Mouse (Mus musculus) heart, embryonic 16.5 days (tissue): ENCODE data around the gene Cacna1d. TPM values are rescaled to one million over a fixed set of nuclear protein-coding genes. Genes with fewer than 3 reads are reported as not detected.

Experiments
- ATAC-seq: fragments of 200-750 bp; cut with Nextera tagmentation; replicated peaks from 2 replicates; pipeline ENCODE4 v1.8.0; 2017; ENCODE audit warnings: moderate number of reproducible peaks; ENCODE audit not compliant: insufficient read depth, low FRiP score; ENCODE audit errors: extremely low read depth
- H3K27ac ChIP-seq: fragments of 300-500 bp; sonication (generic); 2 replicates; pipeline ENCODE4 v1.5.1; 2014; ENCODE audit warnings: mild to moderate bottlenecking, low read length, control low read depth, moderate library complexity
- H3K27me3 ChIP-seq: fragments of 300-500 bp; sonication (generic); 2 replicates; pipeline ENCODE4 v1.6.1; 2014; ENCODE audit warnings: low read length, mixed read lengths; ENCODE audit not compliant: control insufficient read depth, insufficient read depth
- H3K36me3 ChIP-seq: fragments of 300-500 bp; sonication (generic); 2 replicates; pipeline ENCODE4 v1.6.1; 2014; ENCODE audit not compliant: control insufficient read depth, insufficient read depth
- H3K4me1 ChIP-seq: fragments of 300-500 bp; sonication (generic); 2 replicates; pipeline ENCODE4 v1.6.1; 2014; ENCODE audit warnings: low read length, mixed read lengths; ENCODE audit not compliant: control insufficient read depth, insufficient read depth
- H3K4me2 ChIP-seq: fragments of 300-500 bp; sonication (generic); 2 replicates; pipeline ENCODE4 v1.6.1; 2014; ENCODE audit warnings: low read depth, mild to moderate bottlenecking, control low read depth, low read length
- H3K4me3 ChIP-seq: fragments of 300-500 bp; sonication (generic); 2 replicates; pipeline ENCODE4 v1.5.1; 2014; ENCODE audit warnings: mild to moderate bottlenecking, control low read depth, low read length
- H3K9ac ChIP-seq: fragments of 300-500 bp; sonication (generic); 2 replicates; pipeline ENCODE4 v1.6.1; 2014; ENCODE audit warnings: low read length, control low read depth
- H3K9me3 ChIP-seq: fragments of 300-500 bp; sonication (generic); replicated peaks from 2 replicates; pipeline ENCODE4 v1.6.1; 2016; ENCODE audit warnings: low read length; ENCODE audit not compliant: control insufficient read depth
- WGBS: fragments of 180-500 bp; shearing (Covaris S2); extraction: QIAGEN DNeasy Blood & Tissue Kit; methylation state at CpG from one replicate; pipeline ENCODE4 v1.1.7; 2014; 5-methylcytosine and 5-hydroxymethylcytosine counted together
- polyA plus RNA-seq: library from polyadenylated mRNA; unstranded; fragments of >200 nt; fragmentation: Nextera tagmentation; extraction: Ambion mirVana; gene quantifications from 2 replicates; pipeline ENCODE4 v1.2.1, GENCODE M21; 2015

Cacna1d gene
- polyA plus RNA-seq, 1 experiment from 2014 or later: 4.9 TPM

DNA sequence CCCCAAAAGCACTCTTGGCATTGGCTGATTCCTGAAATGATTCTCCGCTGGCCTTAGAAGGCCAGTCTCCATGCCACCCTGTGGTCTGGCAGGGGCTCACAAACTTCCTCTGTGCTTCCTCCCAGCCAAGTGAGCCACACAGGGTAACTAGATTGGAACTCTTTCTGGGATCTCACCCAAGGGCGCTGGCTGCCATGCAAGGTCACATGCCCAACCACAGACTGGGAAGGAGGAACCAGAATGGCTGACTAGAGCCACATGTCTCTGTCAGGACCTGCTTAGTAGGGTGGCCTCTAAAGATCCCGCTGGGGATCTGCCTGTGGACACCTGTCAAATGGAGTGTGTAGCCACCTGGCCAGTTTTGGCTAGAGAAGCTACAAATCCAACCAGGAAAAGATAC is 273.1 kb downstream of the Cacna1d start:
- Histone ChIP-seq H3K27ac (no peak overlapping the region), H3K4me2 (no peak overlapping the region), H3K4me3 (no peak overlapping the region), H3K9me3 (no peaks in the 10 kb centered on the region), H3K9ac (no peak overlapping the region), H3K36me3 (no peaks in the 10 kb centered on the region), H3K4me1 (no peaks in the 10 kb centered on the region), H3K27me3 (no peaks in the 10 kb centered on the region)
- 84% methylated on average over 3 of the region's 3 CpGs for WGBS
- ATAC-seq: no peak

GRCm38 (mm10) chr14:30217124-30217523 is 274.1 kb downstream of the Cacna1d start:
- ATAC-seq: no peak
- Histone ChIP-seq H3K4me2 (no peak overlapping the region), H3K36me3 (no peaks in the 10 kb centered on the region), H3K9me3 (no peaks in the 10 kb centered on the region), H3K4me1 (no peaks in the 10 kb centered on the region), H3K27ac (no peak overlapping the region), H3K4me3 (no peak overlapping the region), H3K27me3 (no peaks in the 10 kb centered on the region), H3K9ac (no peak overlapping the region)
- WGBS: 77% methylated on average over 2 of the region's 2 CpGs

DNA sequence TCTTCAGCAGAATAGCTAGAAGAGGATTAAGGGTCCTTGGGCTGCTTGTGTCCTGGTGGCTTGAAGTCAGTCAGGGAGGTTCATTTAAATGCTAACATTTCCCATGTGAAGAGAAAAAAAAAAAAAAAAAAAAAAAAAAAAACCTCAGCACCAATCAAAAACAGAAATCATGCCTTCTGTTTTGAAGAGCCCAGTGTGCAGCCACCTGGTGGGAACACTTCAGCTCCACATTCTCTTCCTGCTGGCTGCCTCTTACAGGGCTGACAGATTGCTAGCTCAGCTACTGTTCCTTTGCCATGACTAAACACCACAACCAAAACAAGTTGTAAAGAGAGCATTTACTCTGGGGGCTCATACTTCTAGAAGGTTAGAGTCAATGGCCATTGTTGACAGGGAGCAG is 283.1 kb downstream of the Cacna1d start:
- H3K4me3 ChIP-seq: no peak overlapping the region
- no peak overlapping the region for H3K9ac ChIP-seq
- H3K36me3 ChIP-seq: no peaks in the 10 kb centered on the region
- no peak overlapping the region for H3K27ac ChIP-seq
- no peaks in the 10 kb centered on the region for H3K27me3 ChIP-seq
- no peak for ATAC-seq
- no peaks in the 10 kb centered on the region for H3K9me3 ChIP-seq
- no peak overlapping the region for H3K4me2 ChIP-seq
- H3K4me1 ChIP-seq: peaks cover 10% of the 10 kb centered on the region

DNA sequence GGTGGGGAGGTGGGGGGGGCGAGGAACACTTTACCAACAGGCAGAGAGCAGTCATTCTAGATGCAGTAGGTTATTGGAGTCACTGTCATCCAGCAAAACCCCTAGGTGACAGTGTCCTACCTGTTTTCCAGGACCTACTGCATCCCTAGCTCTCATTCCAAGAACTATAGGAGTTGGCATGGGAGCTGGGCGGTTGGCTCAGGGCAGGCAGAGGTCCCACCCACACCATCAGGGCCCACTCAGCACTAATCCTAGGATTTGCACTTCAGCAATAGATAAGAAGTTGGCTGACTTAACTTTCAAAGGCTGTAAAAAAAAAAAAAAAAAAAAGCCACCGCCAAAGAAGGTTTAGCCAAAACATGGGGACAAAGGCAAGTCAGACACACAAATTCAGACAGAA is 285.4 kb downstream of the Cacna1d start:
- no peak overlapping the region for H3K4me3 ChIP-seq
- WGBS: 22% methylated on average over 3 of the region's 3 CpGs
- H3K36me3 ChIP-seq: no peaks in the 10 kb centered on the region
- H3K9ac ChIP-seq: no peak overlapping the region
- H3K27me3 ChIP-seq: no peaks in the 10 kb centered on the region
- 0 out of 2 replicates have a peak, but pooled peaks have one; percentile 55 for ATAC-seq
- H3K9me3 ChIP-seq: no peaks in the 10 kb centered on the region
- peaks cover 10% of the 10 kb centered on the region for H3K4me1 ChIP-seq
- H3K27ac ChIP-seq: no peak overlapping the region
- H3K4me2 ChIP-seq: no peak overlapping the region

DNA sequence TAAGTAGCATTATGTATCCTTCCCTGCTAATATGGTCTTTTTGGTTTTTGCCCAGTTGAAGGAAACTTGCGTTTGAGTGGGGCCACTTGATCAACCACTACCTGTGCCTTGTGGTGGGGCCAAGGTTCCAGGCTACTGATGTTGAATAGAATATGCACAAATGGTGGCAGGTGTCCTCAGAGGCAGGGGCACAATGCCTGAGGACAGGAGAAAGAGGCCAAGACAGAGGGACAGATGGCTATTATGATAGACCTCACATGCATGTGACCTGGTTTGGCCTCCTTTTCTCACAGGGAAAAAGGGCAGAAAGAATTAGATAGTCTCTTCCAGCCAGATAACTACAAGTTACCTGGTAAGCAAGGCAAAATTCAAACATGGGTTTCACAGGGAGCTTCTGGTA is 286.7 kb downstream of the Cacna1d start:
- Histone ChIP-seq H3K27me3 (no peaks in the 10 kb centered on the region), H3K4me2 (no peak overlapping the region), H3K9ac (no peak overlapping the region), H3K36me3 (no peaks in the 10 kb centered on the region), H3K4me3 (no peak overlapping the region), H3K4me1 (peaks cover 10% of the 10 kb centered on the region), H3K9me3 (no peaks in the 10 kb centered on the region), H3K27ac (no peak overlapping the region)
- 100% methylated on average over 1 of the region's 1 CpGs for WGBS
- no peak for ATAC-seq

- H3K9ac ChIP-seq: no peak overlapping the region
- H3K4me2 ChIP-seq: no peak overlapping the region
- H3K4me3 ChIP-seq: no peak overlapping the region
- H3K4me1 ChIP-seq: peaks cover 5% of the 10 kb centered on the region
- ATAC-seq: no peak
- 82% methylated on average over 1 of the region's 1 CpGs for WGBS
- no peak overlapping the region for H3K27ac ChIP-seq
- H3K27me3 ChIP-seq: no peaks in the 10 kb centered on the region
- no peaks in the 10 kb centered on the region for H3K9me3 ChIP-seq
- H3K36me3 ChIP-seq: no peaks in the 10 kb centered on the region
Observed at GRCm38 (mm10) chr14:30200310-30200709, 290.9 kb downstream of the Cacna1d start.

DNA sequence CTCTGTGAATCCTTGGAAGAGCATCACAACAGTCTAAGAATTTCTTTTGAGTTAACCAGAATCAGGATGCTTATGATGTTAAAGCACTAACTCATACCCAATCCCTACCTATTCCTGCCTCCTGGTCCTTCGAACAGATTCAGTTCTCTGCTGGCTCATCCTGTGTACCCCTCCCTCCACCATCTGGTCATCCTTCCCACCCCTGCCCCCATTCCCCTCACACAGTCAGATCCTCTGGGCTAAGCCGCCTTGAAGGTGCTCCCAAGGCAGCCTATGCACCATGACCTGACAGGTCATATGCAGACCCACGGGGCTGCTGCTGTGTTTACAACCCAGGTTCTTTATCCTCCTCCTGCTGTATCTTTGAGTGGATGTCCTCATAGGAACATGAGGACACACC is 292.4 kb downstream of the Cacna1d start:
- ATAC-seq: no peak
- WGBS: 81% methylated on average over 3 of the region's 3 CpGs
- Histone ChIP-seq H3K36me3 (no peaks in the 10 kb centered on the region), H3K4me3 (no peak overlapping the region), H3K9ac (no peak overlapping the region), H3K27ac (no peak overlapping the region), H3K4me1 (peaks cover 5% of the 10 kb centered on the region), H3K27me3 (no peaks in the 10 kb centered on the region), H3K9me3 (no peaks in the 10 kb centered on the region), H3K4me2 (no peak overlapping the region)

DNA sequence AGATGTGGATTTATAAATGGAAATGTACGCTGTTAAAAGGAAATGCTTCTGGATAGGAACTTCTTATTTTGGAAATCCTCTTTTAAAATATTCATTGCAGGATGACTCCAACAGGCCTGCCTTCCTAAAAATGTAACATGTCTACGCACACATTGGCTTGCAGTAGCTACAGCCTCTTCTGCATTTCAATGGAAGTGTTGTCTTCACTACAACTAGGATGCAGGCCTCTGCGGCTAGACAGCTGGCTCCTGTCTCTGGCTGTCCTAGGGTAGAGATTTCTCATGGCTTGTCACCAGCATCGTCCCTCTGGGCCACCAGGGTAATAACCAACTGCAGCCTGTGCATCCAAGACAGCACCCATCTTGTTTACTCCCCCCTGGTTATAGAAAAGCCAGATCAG is 293.1 kb downstream of the Cacna1d start:
- peaks cover 5% of the 10 kb centered on the region for H3K4me1 ChIP-seq
- no peaks in the 10 kb centered on the region for H3K27me3 ChIP-seq
- H3K4me2 ChIP-seq: no peak overlapping the region
- no peaks in the 10 kb centered on the region for H3K36me3 ChIP-seq
- 72% methylated on average over 4 of the region's 4 CpGs for WGBS
- H3K27ac ChIP-seq: no peak overlapping the region
- H3K9me3 ChIP-seq: no peaks in the 10 kb centered on the region
- ATAC-seq: no peak
- H3K9ac ChIP-seq: no peak overlapping the region
- no peak overlapping the region for H3K4me3 ChIP-seq

DNA sequence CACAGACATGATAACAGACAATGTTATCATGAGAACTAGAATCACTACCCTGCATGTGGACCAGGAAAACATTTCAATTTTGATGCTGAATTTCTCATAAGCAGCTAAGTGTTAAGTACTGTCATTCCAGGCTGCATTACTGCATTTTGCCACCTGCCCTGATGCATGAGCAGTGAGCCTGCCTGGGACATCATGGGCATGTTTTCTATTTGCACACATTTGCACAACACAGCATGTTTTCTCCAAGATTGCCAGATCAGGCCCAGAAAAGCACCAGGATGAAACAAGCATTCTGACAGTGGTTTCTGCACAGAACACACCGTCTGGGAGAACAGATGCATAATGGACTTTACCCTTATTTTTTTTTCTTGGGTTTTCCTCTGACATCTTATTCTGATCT is 294.3 kb downstream of the Cacna1d start:
- H3K9ac ChIP-seq: no peak overlapping the region
- no peak for ATAC-seq
- H3K4me1 ChIP-seq: peaks cover 5% of the 10 kb centered on the region
- H3K9me3 ChIP-seq: no peaks in the 10 kb centered on the region
- H3K4me3 ChIP-seq: no peak overlapping the region
- WGBS: 81% methylated on average over 1 of the region's 1 CpGs
- no peaks in the 10 kb centered on the region for H3K36me3 ChIP-seq
- no peak overlapping the region for H3K4me2 ChIP-seq
- no peak overlapping the region for H3K27ac ChIP-seq
- H3K27me3 ChIP-seq: no peaks in the 10 kb centered on the region

DNA sequence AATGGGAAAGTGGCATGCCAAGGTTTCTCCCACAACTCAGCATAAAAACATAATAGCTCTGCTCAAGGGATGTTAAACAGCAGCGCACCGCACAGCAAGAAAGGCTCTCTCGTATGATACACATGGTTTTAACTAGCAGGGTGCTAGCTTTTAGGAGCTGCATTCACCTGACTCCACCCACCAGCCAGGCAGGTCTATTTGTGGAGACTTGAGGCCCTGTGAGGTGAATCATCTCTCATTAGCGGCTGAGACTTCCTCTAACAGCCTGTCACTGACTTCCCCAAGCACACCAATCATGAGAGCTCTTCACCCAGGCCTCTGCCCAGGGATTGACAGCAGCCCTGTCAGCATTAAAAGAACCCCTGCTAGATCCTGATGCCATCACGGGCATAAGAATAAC is 295.0 kb downstream of the Cacna1d start:
- peaks cover 5% of the 10 kb centered on the region for H3K4me1 ChIP-seq
- no peak overlapping the region for H3K27ac ChIP-seq
- no peaks in the 10 kb centered on the region for H3K36me3 ChIP-seq
- H3K9ac ChIP-seq: no peak overlapping the region
- ATAC-seq: 0 out of 2 replicates have a peak, but pooled peaks have one; percentile 41
- WGBS: 40% methylated on average over 5 of the region's 5 CpGs
- no peaks in the 10 kb centered on the region for H3K27me3 ChIP-seq
- H3K4me2 ChIP-seq: no peak overlapping the region
- H3K9me3 ChIP-seq: no peaks in the 10 kb centered on the region
- no peak overlapping the region for H3K4me3 ChIP-seq
